Mouse (Mus musculus): Measurements from ENCODE around the gene Rcc1l.

Gene Rcc1l

GRCm38 (mm10) chr5:134121138-134121892, 55.3 kb downstream of the Rcc1l start:
- in situ Hi-C loops (cut with MboI; ENCODE audit: unreplicated experiment in 2 of 2): no loop called here

- in situ Hi-C loops (cut with MboI; ENCODE audit: unreplicated experiment in 2 of 2): no loop called here
Measured at GRCm38 (mm10) chr5:134120135-134120534, 56.4 kb downstream of the Rcc1l start.

- in situ Hi-C loops (cut with MboI; ENCODE audit: unreplicated experiment in 2 of 2): no loop called here
Measured at GRCm38 (mm10) chr5:134119481-134120120, 57.0 kb downstream of the Rcc1l start.

- in situ Hi-C loops (cut with MboI; ENCODE audit: unreplicated experiment in 2 of 2): no loop called here
Measured at GRCm38 (mm10) chr5:134118798-134119407, 57.7 kb downstream of the Rcc1l start.

GRCm38 (mm10) chr5:134115639-134116259, 60.8 kb downstream of the Rcc1l start:
- in situ Hi-C loops (cut with MboI; ENCODE audit: unreplicated experiment in 2 of 2): no loop called here

- in situ Hi-C loops (cut with MboI; ENCODE audit: unreplicated experiment in 2 of 2): no loop called here
Measured at GRCm38 (mm10) chr5:134114981-134115380, 61.6 kb downstream of the Rcc1l start.

GRCm38 (mm10) chr5:134105829-134106228, 70.7 kb downstream of the Rcc1l start:
- in situ Hi-C loops (cut with MboI; ENCODE audit: unreplicated experiment in 2 of 2): no loop called here

- in situ Hi-C loops (cut with MboI; ENCODE audit: unreplicated experiment in 2 of 2): no loop called here
Measured at GRCm38 (mm10) chr5:134102720-134103119, 73.9 kb downstream of the Rcc1l start.

GRCm38 (mm10) chr5:134101883-134102282, 74.7 kb downstream of the Rcc1l start:
- in situ Hi-C loops (cut with MboI; ENCODE audit: unreplicated experiment in 2 of 2): no loop called here

GRCm38 (mm10) chr5:134101322-134101721, 75.3 kb downstream of the Rcc1l start:
- in situ Hi-C loops (cut with MboI; ENCODE audit: unreplicated experiment in 2 of 2): no loop called here

GRCm38 (mm10) chr5:134100232-134100771, 76.3 kb downstream of the Rcc1l start:
- in situ Hi-C loops (cut with MboI; ENCODE audit: unreplicated experiment in 2 of 2): no loop called here

GRCm38 (mm10) chr5:134099496-134100211, 76.9 kb downstream of the Rcc1l start, which contains the start of gene Castor2:
Gene Castor2 (plus strand): TSS chr5:134099711.
- in situ Hi-C loops (cut with MboI; ENCODE audit: unreplicated experiment in 2 of 2): no loop called here

- in situ Hi-C loops (cut with MboI; ENCODE audit: unreplicated experiment in 2 of 2): no loop called here
Measured at GRCm38 (mm10) chr5:134098976-134099375, 77.6 kb downstream of the Rcc1l start.

GRCm38 (mm10) chr5:134098341-134098902, 78.2 kb downstream of the Rcc1l start:
- in situ Hi-C loops (cut with MboI; ENCODE audit: unreplicated experiment in 2 of 2): no loop called here
